4 mouse cellular contexts compared by ENCODE assay signal in the genomic region with DNA sequence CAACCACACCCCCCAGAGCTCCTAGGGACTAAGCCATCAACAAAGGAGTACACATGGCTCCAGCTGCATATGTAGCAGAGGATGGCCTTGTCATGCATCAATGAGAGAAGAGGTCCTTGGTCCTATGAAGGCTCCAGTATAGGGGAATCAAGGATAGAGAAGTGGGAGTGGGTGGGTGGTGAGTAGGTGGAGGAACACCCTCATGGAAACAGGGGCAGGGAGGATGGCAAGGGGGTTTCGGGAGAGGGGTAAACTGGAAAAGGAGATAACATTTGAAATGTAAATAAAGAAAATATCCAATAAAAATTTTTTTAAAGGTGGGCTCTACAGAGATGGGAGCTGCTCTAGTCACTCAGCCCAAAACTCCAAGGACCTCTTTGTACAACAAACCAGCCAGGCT. TPM values are rescaled to one million over a fixed set of nuclear protein-coding genes. Genes with fewer than 3 reads are reported as not detected.
"Had no signal": no experiment of that assay in that cellular context is flagged by ENCODE, and none has a peak within 500 bp of the region (broad histone marks: within the 10 kb centered on the region; RNA-seq: fewer than 3 reads in every experiment).

No protein-coding gene starts in this region.

RNA-seq across cellular contexts. Expression of gene Apob, which starts 53.7 kb away (rescaled TPM):
- polyA plus RNA-seq: macrophage; midbrain, embryonic 14.5 days; midbrain, embryonic 15.5 days; midbrain, postnatal 0 days had no signal
